Mouse (Mus musculus) G1E-ER4 (cell line): ENCODE results near the gene Upp2. TPM values are rescaled to one million over a fixed set of nuclear protein-coding genes. Genes with fewer than 3 reads are reported as not detected.

Experiments used
- GATA1 ChIP-seq: IDR thresholded peaks from one replicate; pipeline ENCODE4 v1.8.0; 2012; ENCODE audit warnings: low read length, inconsistent platforms
- polyA plus RNA-seq: library from polyadenylated mRNA; stranded (reverse); fragments of >175 nt; gene quantifications from 2 replicates; pipeline ENCODE4 v1.2.3, GENCODE M21; 2012

The Upp2 gene
- polyA plus RNA-seq, 1 experiment, result not detected

GRCm38 (mm10) chr2:58672520-58672919 is 105.4 kb downstream of the Upp2 start:
- no peak for TF ChIP-seq GATA1

GRCm38 (mm10) chr2:58679968-58680367 is 112.9 kb downstream of the Upp2 start:
- no peak for TF ChIP-seq GATA1

- no peak for TF ChIP-seq GATA1
These were observed 113.7 kb downstream of the Upp2 start for GRCm38 (mm10) chr2:58680794-58681193.

GRCm38 (mm10) chr2:58681394-58681793 is 114.3 kb downstream of the Upp2 start:
- no peak for TF ChIP-seq GATA1

GRCm38 (mm10) chr2:58697501-58697900 is 130.4 kb downstream of the Upp2 start:
- TF ChIP-seq GATA1, result no peak

GRCm38 (mm10) chr2:58699931-58700330 is 132.8 kb downstream of the Upp2 start:
- no peak for TF ChIP-seq GATA1

- TF ChIP-seq GATA1, result no peak
These were observed 133.3 kb downstream of the Upp2 start for GRCm38 (mm10) chr2:58700354-58700753.

GRCm38 (mm10) chr2:58701627-58702026 is 134.5 kb downstream of the Upp2 start:
- no peak for TF ChIP-seq GATA1

- no peak for TF ChIP-seq GATA1
These were observed 136.1 kb downstream of the Upp2 start for GRCm38 (mm10) chr2:58703226-58703625.

- no peak for TF ChIP-seq GATA1
These were observed 136.5 kb downstream of the Upp2 start for GRCm38 (mm10) chr2:58703646-58704045.

- TF ChIP-seq GATA1, result no peak
These were observed 137.5 kb downstream of the Upp2 start for GRCm38 (mm10) chr2:58704576-58704975.

- TF ChIP-seq GATA1, result no peak
These were observed 140.6 kb downstream of the Upp2 start for GRCm38 (mm10) chr2:58707676-58708075.

- TF ChIP-seq GATA1, result no peak
These were observed 143.1 kb downstream of the Upp2 start for GRCm38 (mm10) chr2:58710234-58710633.

GRCm38 (mm10) chr2:58711049-58711448 is 144.0 kb downstream of the Upp2 start:
- TF ChIP-seq GATA1, result no peak

GRCm38 (mm10) chr2:58711491-58711890 is 144.4 kb downstream of the Upp2 start:
- TF ChIP-seq GATA1, result no peak

GRCm38 (mm10) chr2:58711935-58712334 is 144.8 kb downstream of the Upp2 start:
- no peak for TF ChIP-seq GATA1

GRCm38 (mm10) chr2:58717898-58718297 is 150.8 kb downstream of the Upp2 start:
- TF ChIP-seq GATA1, result no peak

GRCm38 (mm10) chr2:58737192-58737820 is 170.2 kb downstream of the Upp2 start:
- no peak for TF ChIP-seq GATA1
